Mouse (Mus musculus) heart, embryonic 13.5 days (tissue): Measurements from ENCODE around the gene Ranbp3. TPM values are rescaled to one million over a fixed set of nuclear protein-coding genes. Genes with fewer than 3 reads are reported as not detected.
A peak's percentile ranks its signal among the peaks of the same experiment; 100 is the strongest.

ENCODE experiments used
- ATAC-seq: fragments of 200-750 bp; cut with Nextera tagmentation; 2 replicates; pipeline ENCODE4 v1.8.0; 2017; ENCODE audit warnings: moderate TSS enrichment; ENCODE audit not compliant: insufficient number of reproducible peaks, low FRiP score, low TSS enrichment; ENCODE audit errors: extremely low read depth
- H3K27ac ChIP-seq: fragments of 300-500 bp; sonication (generic); replicated peaks from 2 replicates; pipeline ENCODE4 v1.5.1; 2015; ENCODE audit warnings: moderate library complexity, mild to moderate bottlenecking, inconsistent platforms
- H3K27me3 ChIP-seq: fragments of 300-500 bp; sonication (generic); replicated peaks from 2 replicates; pipeline ENCODE4 v1.6.1; 2015; ENCODE audit warnings: mild to moderate bottlenecking, inconsistent platforms
- H3K36me3 ChIP-seq: fragments of 300-500 bp; sonication (generic); 2 replicates; pipeline ENCODE4 v1.6.1; 2015; ENCODE audit warnings: mild to moderate bottlenecking, inconsistent platforms
- H3K4me1 ChIP-seq: fragments of 300-500 bp; sonication (generic); 2 replicates; pipeline ENCODE4 v1.6.1; 2015; ENCODE audit warnings: inconsistent platforms
- H3K4me2 ChIP-seq: fragments of 300-500 bp; sonication (generic); 2 replicates; pipeline ENCODE4 v1.6.1; 2015; ENCODE audit warnings: inconsistent platforms, mild to moderate bottlenecking, moderate library complexity
- H3K4me3 ChIP-seq: fragments of 300-500 bp; sonication (generic); 2 replicates; pipeline ENCODE4 v1.5.1; 2015; ENCODE audit warnings: moderate library complexity, mild to moderate bottlenecking, inconsistent platforms
- H3K9ac ChIP-seq: fragments of 300-500 bp; sonication (generic); 2 replicates; pipeline ENCODE4 v1.6.1; 2015; ENCODE audit warnings: inconsistent platforms, mild to moderate bottlenecking, moderate library complexity
- H3K9me3 ChIP-seq: fragments of 300-500 bp; sonication (generic); 2 replicates; pipeline ENCODE4 v1.6.1; 2016; ENCODE audit warnings: inconsistent platforms
- WGBS: fragments of 180-500 bp; shearing (Covaris S2); methylation state at CpG from one replicate; pipeline ENCODE4 v1.1.7; 2015; ENCODE audit warnings: mixed read lengths; 5-methylcytosine and 5-hydroxymethylcytosine counted together
- polyA plus RNA-seq: library from polyadenylated mRNA; unstranded; fragments of >200 nt; fragmentation: Nextera tagmentation; extraction: Ambion mirVana; gene quantifications from 2 replicates; pipeline ENCODE4 v1.2.1, GENCODE M21; 2015

The Ranbp3 gene
- polyA plus RNA-seq, 1 experiment from 2014 or later: 58.8 TPM

DNA sequence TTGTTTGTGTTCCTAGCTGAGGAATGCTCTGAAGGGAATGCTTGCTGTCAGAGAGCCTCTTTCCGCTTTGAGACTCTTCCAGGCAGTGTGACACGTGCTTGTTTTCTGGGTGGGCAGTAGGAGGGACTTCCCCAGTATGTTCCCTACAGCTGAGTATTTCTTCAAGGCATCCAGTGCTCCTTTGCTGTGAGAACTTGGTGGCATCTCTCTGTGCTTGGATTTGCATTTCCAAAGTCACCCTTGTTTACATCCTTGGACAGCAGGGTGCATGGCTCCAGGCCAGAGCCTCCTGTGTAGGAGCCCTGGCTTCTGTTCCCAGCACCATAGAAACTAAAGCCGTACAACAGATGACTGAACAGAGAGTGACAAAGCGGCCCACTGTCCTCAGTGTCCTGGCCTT lies 35.6 kb downstream of the Ranbp3 start:
- Histone ChIP-seq H3K36me3 (peaks cover 97% of the 10 kb centered on the region), H3K4me1 (no peaks in the 10 kb centered on the region), H3K27me3 (no peaks in the 10 kb centered on the region), H3K4me2 (no peak overlapping the region), H3K4me3 (no peak overlapping the region), H3K9me3 (no peaks in the 10 kb centered on the region), H3K27ac (no peak overlapping the region), H3K9ac (no peak overlapping the region)
- whole genome bisulfite sequencing: 83% methylated on average over 4 of the region's 4 CpGs
- ATAC-seq: no peak

DNA sequence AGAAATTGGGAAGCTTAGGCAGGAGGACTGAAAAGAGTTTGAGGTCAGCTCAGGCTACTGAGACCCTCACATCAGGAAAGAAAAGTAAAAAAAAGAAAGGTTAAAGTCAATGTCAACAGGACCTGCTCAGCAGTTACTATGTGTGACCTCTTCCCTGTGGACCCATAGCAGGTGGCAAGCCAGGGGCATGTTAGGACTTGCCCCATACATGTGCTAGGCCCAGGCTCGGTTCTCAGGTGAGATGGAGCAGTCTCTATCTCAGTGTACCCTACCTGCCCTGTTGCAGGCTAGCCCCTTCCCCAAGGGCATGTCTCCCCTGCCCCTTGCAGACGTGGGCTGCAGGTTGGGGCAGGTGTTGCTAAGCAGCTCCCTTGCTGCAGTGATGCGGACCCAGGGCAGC lies 36.6 kb downstream of the Ranbp3 start:
- WGBS: 90% methylated on average over 3 of the region's 3 CpGs
- Histone ChIP-seq H3K36me3 (peaks cover 87% of the 10 kb centered on the region), H3K9me3 (no peaks in the 10 kb centered on the region), H3K4me2 (no peak overlapping the region), H3K27me3 (no peaks in the 10 kb centered on the region), H3K4me3 (no peak overlapping the region), H3K4me1 (peaks cover 8% of the 10 kb centered on the region; the same call in 1 of the 2 replicates), H3K9ac (no peak overlapping the region), H3K27ac (no peak overlapping the region)
- no peak for ATAC-seq

DNA sequence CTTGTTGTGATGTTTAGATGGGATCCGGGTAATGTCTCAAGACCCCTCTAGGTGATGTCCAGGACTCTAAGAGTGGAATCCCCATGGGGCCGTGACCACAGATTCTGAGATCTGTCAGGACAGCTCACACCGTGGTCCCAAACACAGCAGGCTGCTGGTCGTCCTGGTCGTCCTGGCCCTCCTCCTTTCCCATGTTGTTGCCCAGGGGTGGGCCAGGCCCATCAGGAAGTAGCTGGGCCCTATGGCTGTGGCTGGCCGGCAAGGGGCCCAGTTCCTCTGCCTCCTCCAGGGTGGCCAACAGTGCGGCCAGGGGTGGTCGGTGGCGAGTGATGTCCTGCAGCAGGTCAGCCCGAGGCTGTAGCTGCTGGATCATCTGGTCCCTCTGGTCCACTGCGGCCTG lies 42.3 kb downstream of the Ranbp3 start:
- Histone ChIP-seq H3K27me3 (no peaks in the 10 kb centered on the region), H3K4me3 (peak overlapping the region; percentile 71), H3K4me2 (peak overlapping the region; percentile 87), H3K36me3 (peaks cover 32% of the 10 kb centered on the region), H3K9me3 (no peaks in the 10 kb centered on the region), H3K4me1 (peaks cover 42% of the 10 kb centered on the region), H3K9ac (peak overlapping the region; percentile 89), H3K27ac (no peak overlapping the region)
- WGBS: 53% methylated on average over 11 of the region's 11 CpGs
- ATAC-seq: no peak

DNA sequence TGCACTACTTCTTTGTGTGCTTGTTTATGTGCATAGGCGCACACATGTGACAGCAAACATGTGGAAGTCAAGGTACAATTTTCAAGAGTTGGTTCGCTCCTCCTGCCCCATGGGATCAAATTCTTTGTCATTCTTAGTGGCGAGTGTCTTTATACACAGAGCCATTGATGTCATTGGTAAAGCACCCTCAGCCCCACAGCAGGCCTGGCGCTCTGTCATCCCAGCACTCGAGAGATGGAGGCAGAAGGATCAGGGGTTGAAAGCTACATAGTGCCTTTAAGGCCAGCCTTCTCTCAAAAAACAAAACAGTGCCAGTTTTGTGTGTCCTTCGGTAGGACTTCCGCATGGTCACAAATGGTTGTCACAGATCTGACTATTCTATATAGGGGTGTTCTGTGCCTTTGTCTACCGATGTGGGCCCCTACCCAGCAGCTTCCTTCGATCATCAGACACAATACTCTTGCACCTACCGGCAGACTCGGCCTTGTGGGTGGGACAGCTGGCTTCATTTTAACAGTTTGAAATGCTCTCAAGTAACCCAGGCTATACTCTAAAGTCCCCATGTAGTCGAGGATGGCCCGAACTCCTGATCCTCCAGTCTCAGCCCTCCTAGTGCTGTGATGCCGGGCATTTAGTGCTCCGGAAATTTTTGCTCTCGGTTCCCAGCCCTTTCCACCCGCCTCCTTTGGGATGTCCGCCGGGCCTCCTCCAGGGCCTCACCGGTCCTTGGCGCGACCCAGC lies 43.0 kb downstream of the Ranbp3 start:
- peaks cover 42% of the 10 kb centered on the region for H3K4me1 ChIP-seq
- H3K36me3 ChIP-seq: peaks cover 30% of the 10 kb centered on the region
- no peaks in the 10 kb centered on the region for H3K9me3 ChIP-seq
- peak overlapping the region; percentile 77 for H3K27ac ChIP-seq
- H3K9ac ChIP-seq: peak overlapping the region; percentile 89
- 27% methylated on average over 22 of the region's 22 CpGs for WGBS
- no peak for ATAC-seq
- peak overlapping the region; percentile 87 for H3K4me2 ChIP-seq
- peak overlapping the region; percentile 71 for H3K4me3 ChIP-seq
- H3K27me3 ChIP-seq: no peaks in the 10 kb centered on the region

DNA sequence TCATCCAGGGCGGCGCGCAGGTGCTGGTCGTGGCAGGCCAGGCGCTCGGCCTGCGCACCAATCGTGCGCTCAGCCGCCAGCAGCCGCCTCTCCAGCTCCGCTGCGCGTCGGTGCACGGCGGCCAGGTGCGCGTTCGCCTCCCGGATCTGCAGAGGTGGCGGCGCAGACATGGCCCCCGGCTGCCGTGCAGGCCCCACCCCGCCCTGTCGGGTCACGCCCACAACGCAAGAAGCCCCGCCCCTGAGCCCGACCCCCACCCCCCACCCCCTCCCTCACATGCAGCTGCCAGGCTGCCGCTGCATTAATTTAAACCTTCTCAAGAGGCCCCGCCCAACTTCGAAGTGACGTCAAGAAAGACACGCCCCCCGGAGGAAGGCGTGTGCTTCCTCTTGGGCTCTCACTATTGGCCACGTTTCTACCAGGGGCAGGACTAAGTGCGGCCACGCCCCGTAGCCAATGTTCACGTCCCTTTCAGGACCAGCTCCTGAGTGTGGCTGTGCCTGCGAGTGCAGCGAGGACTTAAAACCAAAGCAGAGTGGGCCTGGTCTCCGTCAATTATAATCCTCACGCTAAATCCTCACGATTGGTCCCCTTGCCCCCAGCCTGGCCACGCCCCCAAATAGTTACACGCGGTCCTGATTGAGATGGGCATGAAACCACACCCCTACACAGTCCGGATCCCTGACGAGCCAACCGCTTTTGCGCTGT lies 43.7 kb downstream of the Ranbp3 start:
- Histone ChIP-seq H3K4me2 (peak overlapping the region; percentile 87), H3K4me3 (peak overlapping the region; percentile 71), H3K9ac (peak overlapping the region; percentile 92), H3K36me3 (peaks cover 30% of the 10 kb centered on the region), H3K27ac (peak overlapping the region; percentile 81), H3K4me1 (peaks cover 42% of the 10 kb centered on the region), H3K27me3 (no peaks in the 10 kb centered on the region), H3K9me3 (no peaks in the 10 kb centered on the region)
- under 1% methylated on average over 53 of the region's 55 CpGs for WGBS
- ATAC-seq: peak; percentile 84

DNA sequence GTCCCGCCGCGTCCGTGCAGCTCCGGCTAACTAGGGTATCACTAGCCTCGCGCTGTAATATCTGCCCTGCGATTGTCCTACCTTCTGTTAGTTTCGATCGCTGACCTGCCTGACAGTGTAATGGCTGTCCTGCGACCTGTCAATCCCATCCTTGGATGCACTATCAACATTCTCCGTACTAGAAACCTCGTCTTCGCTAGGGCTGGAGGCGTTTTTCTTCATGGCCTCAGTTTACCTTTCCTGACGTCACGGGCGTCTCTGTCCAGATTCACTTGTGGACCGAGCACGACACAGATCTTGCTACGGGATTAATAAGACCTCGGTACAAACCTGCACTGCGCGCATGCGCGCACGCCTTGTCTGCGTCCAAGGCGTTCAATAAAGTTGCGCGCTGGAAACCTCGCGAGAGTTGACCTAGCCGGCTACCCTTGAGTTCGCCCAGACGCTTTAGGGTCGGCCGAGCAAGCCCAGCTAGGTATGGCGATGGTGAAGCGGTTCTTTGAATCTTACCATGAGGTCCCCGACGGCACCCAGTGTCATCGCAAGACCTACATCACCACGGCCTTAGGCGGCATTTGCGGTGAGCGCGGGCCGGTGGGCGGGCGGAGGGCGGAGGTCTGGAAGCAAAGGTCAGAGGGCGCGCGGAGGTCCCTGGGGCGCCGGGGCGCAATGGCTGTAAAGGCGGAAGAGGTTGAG lies 44.4 kb downstream of the Ranbp3 start, which contains the start of the genes Ndufa11 and Vmac:
TSS of gene Ndufa11 (plus strand) at position 405 of the 696 bp plus-strand sequence.
TSS of gene Vmac (minus strand) at position 660 of the 696 bp plus-strand sequence.
- ATAC-seq: peak; percentile 63
- Histone ChIP-seq H3K4me2 (peak within 1 kb of the TSS; percentile 87), H3K36me3 (peaks cover 30% of the 10 kb centered on the region), H3K4me1 (peaks cover 45% of the 10 kb centered on the region), H3K9ac (peak within 1 kb of the TSS; percentile 92), H3K9me3 (no peaks in the 10 kb centered on the region), H3K4me3 (peak within 1 kb of the TSS; percentile 71), H3K27ac (peak within 1 kb of the TSS; percentile 81), H3K27me3 (no peaks in the 10 kb centered on the region)
- under 1% methylated on average over 59 of the region's 59 CpGs for WGBS

DNA sequence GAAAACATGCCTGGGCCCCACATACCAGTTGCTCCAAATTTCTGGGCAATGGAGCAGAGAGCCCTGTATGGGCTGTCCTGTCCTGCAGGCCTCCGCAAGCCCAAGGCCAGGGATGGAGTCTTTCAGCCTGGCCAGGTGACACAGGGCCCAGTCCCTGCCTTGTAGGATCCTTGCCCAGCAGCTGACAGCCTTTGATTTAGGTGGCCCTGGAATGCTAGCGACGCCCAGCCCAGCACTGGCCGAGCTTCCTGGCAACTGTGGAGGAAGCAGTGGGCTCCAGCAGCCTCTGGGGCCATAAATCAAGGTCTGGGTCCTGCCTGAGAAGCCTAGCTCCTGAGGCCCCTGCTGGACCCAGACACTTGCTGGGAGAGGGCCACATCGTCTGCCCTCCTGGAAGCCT lies 49.3 kb downstream of the Ranbp3 start:
- Histone ChIP-seq H3K27ac (no peak overlapping the region), H3K27me3 (no peaks in the 10 kb centered on the region), H3K4me3 (no peak overlapping the region), H3K4me2 (no peak overlapping the region), H3K4me1 (peaks cover 47% of the 10 kb centered on the region), H3K36me3 (peaks cover 50% of the 10 kb centered on the region), H3K9me3 (no peaks in the 10 kb centered on the region), H3K9ac (no peak overlapping the region)
- ATAC-seq: no peak
- WGBS: 82% methylated on average over 5 of the region's 5 CpGs

DNA sequence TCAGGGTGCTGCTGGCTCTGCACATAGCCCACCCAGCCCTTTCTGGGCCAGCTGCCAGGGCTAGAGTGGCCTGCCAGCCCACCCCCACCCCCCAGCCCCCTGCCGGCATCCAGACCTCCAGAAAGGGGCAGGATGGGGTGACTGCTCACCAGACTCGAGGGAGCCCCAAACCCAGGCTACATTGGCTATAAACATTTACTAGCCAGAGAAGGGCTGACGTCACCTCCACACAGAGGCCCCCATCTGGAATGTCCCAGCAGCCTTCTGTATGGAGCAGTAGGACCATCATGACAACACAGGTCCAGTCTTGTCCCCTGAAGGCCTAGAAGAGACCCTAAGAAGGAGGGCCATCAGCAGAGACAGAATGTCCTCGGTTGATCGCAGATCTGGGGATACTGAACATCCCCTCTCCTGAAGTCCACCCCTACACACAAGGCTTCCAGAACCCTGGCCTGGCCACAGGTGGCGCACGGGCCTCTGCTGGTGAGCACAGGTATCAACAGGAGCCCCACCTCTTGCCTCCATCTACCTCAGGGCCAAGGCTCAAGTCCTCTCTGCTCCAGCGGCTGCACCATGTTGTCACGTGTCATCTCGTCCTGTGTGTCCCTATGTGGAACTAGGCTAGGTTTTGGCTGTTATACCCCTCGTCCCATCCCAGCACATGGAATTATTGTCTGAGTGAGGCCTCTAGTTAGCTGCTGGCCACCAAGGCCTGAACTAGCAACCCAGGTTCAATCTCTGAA lies 50.5 kb downstream of the Ranbp3 start:
- 79% methylated on average over 11 of the region's 11 CpGs for WGBS
- Histone ChIP-seq H3K4me1 (peaks cover 54% of the 10 kb centered on the region), H3K36me3 (peaks cover 50% of the 10 kb centered on the region), H3K4me3 (no peak overlapping the region), H3K27ac (no peak overlapping the region), H3K4me2 (no peak overlapping the region), H3K9me3 (no peaks in the 10 kb centered on the region), H3K27me3 (no peaks in the 10 kb centered on the region), H3K9ac (peak overlapping the region; percentile 33)
- ATAC-seq: no peak

DNA sequence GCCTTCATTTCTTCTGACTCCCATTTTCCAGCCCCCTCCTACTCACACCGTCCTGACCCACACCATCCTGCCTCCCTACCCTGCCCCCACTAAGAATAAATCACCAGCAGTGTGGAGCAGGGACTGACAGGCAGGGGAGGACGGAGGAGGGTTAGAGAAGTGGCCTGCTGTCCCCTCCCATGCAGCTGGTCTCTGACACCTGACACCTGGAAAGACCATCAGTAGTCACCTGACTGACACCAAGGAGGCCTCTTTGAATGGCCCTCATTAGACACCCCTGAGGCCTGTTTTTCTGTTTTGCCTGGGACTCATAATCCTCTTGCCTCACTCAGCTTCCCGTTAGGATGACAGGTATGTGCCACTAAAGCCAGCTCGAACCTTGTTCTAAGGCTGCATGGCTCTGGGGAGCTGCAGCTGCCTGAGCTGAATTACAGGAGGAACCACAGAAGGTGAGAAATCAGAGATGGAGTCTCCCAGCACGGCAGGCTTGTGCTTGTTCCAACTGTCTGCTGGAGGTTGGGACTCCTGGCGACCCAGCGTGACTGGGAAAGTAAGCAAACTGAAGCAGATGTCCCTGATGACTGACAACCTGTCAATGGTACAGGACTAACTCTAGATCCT lies 54.0 kb downstream of the Ranbp3 start:
- H3K9ac ChIP-seq: peak overlapping the region; percentile 70
- 15% methylated on average over 7 of the region's 7 CpGs for WGBS
- H3K4me2 ChIP-seq: peak overlapping the region; percentile 54
- H3K27me3 ChIP-seq: peaks cover 15% of the 10 kb centered on the region
- H3K36me3 ChIP-seq: peaks cover 33% of the 10 kb centered on the region
- H3K9me3 ChIP-seq: no peaks in the 10 kb centered on the region
- H3K27ac ChIP-seq: peak overlapping the region; percentile 78
- peaks cover 48% of the 10 kb centered on the region for H3K4me1 ChIP-seq
- no peak overlapping the region; the same call in 1 of the 2 replicates for H3K4me3 ChIP-seq
- no peak for ATAC-seq

DNA sequence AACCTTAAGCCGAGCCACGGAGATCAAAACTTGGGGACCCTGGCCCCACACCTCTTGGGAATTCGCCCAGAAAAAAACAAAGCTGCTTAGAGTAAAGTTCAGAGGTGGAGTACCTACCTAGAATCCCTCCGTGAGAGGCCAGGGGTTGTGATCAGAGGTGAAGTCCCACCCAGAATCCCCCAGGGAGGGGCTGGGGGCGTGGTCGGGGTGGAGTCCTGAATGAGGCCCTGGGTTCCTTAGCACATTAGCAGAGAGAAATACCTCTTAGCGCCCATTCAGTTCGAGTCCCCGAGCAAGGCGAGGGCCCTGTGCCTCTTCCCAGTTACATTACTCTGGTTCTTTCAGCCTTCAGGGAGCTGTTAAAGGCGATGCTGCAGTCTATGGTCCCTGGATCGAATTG lies 54.6 kb downstream of the Ranbp3 start:
- peak overlapping the region; percentile 12; the same call in 1 of the 2 replicates for H3K4me3 ChIP-seq
- peak overlapping the region; percentile 54 for H3K4me2 ChIP-seq
- 6% methylated on average over 12 of the region's 12 CpGs for WGBS
- H3K36me3 ChIP-seq: peaks cover 28% of the 10 kb centered on the region
- peaks cover 19% of the 10 kb centered on the region for H3K27me3 ChIP-seq
- ATAC-seq: no peak
- peaks cover 45% of the 10 kb centered on the region for H3K4me1 ChIP-seq
- H3K27ac ChIP-seq: peak overlapping the region; percentile 78
- peak overlapping the region; percentile 70 for H3K9ac ChIP-seq
- H3K9me3 ChIP-seq: no peaks in the 10 kb centered on the region
